Comparison of ENCODE assay signal across 7 mouse cellular contexts in genomic region chr13:28756915-28757765, GRCm38 (mm10).
DNase-seq lines count a peak whose midpoint lies in the region; ATAC-seq lines count a peak whose summit lies in the region.

No protein-coding gene starts in this region.

- DNase-seq in MN1 (ENCODE audit: low spot score), result peak; percentile 24
- peak; percentile 27 for DNase-seq in embryo, embryonic 9.5 days (ENCODE audit: extremely low spot score)
- DNase-seq in heart, postnatal 10 days, result peak; percentile 59 to 63
- peak; percentile 21 to 43 for DNase-seq in kidney, postnatal 25 days
- DNase-seq in neural tube, embryonic 11.5 days (ENCODE audit: low spot score), result no peak
- DNase-seq in urinary bladder, postnatal 25 days (ENCODE audit: low spot score), result no peak
- DNase-seq in right cerebral cortex, postnatal 25 days, result no peak

- no peak for ATAC-seq in neural tube, embryonic 11.5 days (ENCODE audit: insufficient read depth, low FRiP score, low TSS enrichment)

- peak overlapping the region; percentile 56 for H3K4me2 ChIP-seq in neural tube, embryonic 11.5 days (ENCODE audit: low read depth)

- H3K4me1 ChIP-seq in neural tube, embryonic 11.5 days (ENCODE audit: control insufficient read depth, insufficient read depth, low read length), result peaks cover 29% of the 10 kb centered on the region

- intact Hi-C loops in heart, postnatal 10 days (cut with DNase I), result loop anchor here (2.0 to 5.0 kb wide), 3 partner anchors 125 to 340 kb away; no protein-coding TSS in a partner anchor

- no peaks in the 10 kb centered on the region for H3K27me3 ChIP-seq in neural tube, embryonic 11.5 days (ENCODE audit: control insufficient read depth, insufficient read depth, low read length)

- H3K4me3 ChIP-seq in neural tube, embryonic 11.5 days (ENCODE audit: low read depth, low read length), result no peak overlapping the region

- H3K36me3 ChIP-seq in neural tube, embryonic 11.5 days (ENCODE audit: control insufficient read depth, insufficient read depth, low read length), result no peaks in the 10 kb centered on the region

- no peaks in the 10 kb centered on the region for H3K9me3 ChIP-seq in neural tube, embryonic 11.5 days (ENCODE audit: control insufficient read depth, low read length)

- H3K27ac ChIP-seq in neural tube, embryonic 11.5 days (ENCODE audit: low read depth, low read length), result peak overlapping the region; percentile 61

- WGBS in neural tube, embryonic 11.5 days, result 26% methylated on average over 11 of the region's 11 CpGs

- H3K9ac ChIP-seq in neural tube, embryonic 11.5 days (ENCODE audit: low read length), result peak overlapping the region; percentile 44

Comparison
In these comparisons a context has a peak if more than half of its experiments do, and no peak if none do; other contexts are left out.
1. DNase-seq: peak in MN1 (single experiment), embryo, embryonic 9.5 days (single experiment), heart, postnatal 10 days (2 of 2) and kidney, postnatal 25 days (2 of 2); none in neural tube, embryonic 11.5 days (single experiment), urinary bladder, postnatal 25 days (single experiment) and right cerebral cortex, postnatal 25 days (single experiment).